Mouse (Mus musculus) hindbrain, embryonic 14.5 days (tissue): ENCODE measurements around the gene Tpbgl. TPM values are rescaled to one million over a fixed set of nuclear protein-coding genes. Genes with fewer than 3 reads are reported as not detected.

Source experiments
- ATAC-seq: fragments of 200-750 bp; cut with Nextera tagmentation; 2 replicates; pipeline ENCODE4 v1.8.0; 2017; ENCODE audit warnings: moderate number of reproducible peaks, mild to moderate bottlenecking, moderate TSS enrichment, moderate library complexity; ENCODE audit not compliant: low FRiP score
- DNase-seq: peaks from one replicate; pipeline ENCODE4 v3.0.0-alpha.2; 2015; ENCODE audit warnings: low spot score
- H3K27ac ChIP-seq: fragments of 300-500 bp; sonication (generic); 2 replicates; pipeline ENCODE4 v1.5.1; 2014; ENCODE audit warnings: mild to moderate bottlenecking, moderate library complexity
- H3K27me3 ChIP-seq: fragments of 300-500 bp; sonication (generic); 2 replicates; pipeline ENCODE4 v1.6.1; 2014; ENCODE audit warnings: mild to moderate bottlenecking, low read length, mixed read lengths; ENCODE audit not compliant: control insufficient read depth, insufficient read depth
- H3K36me3 ChIP-seq: fragments of 300-500 bp; sonication (generic); replicated peaks from 2 replicates; pipeline ENCODE4 v1.6.1; 2014; ENCODE audit not compliant: control insufficient read depth, insufficient read depth
- H3K4me1 ChIP-seq: fragments of 300-500 bp; sonication (generic); replicated peaks from 2 replicates; pipeline ENCODE4 v1.6.1; 2014; ENCODE audit warnings: antibody characterized with exemption, low read length, mixed read lengths; ENCODE audit not compliant: control insufficient read depth, insufficient read depth
- H3K4me2 ChIP-seq: fragments of 300-500 bp; sonication (generic); replicated peaks from 2 replicates; pipeline ENCODE4 v1.6.1; 2014; ENCODE audit warnings: mild to moderate bottlenecking, moderate library complexity
- H3K4me3 ChIP-seq: fragments of 300-500 bp; sonication (generic); replicated peaks from 2 replicates; pipeline ENCODE4 v1.5.1; 2014; ENCODE audit warnings: mild to moderate bottlenecking, low read length
- H3K9ac ChIP-seq: fragments of 300-500 bp; sonication (generic); 2 replicates; pipeline ENCODE4 v1.6.1; 2014
- H3K9me3 ChIP-seq: fragments of 300-500 bp; sonication (generic); 2 replicates; pipeline ENCODE4 v1.6.1; 2016; ENCODE audit warnings: low read length; ENCODE audit not compliant: control insufficient read depth
- WGBS: fragments of 180-500 bp; shearing (Covaris S2); extraction: QIAGEN DNeasy Blood & Tissue Kit; methylation state at CpG from one replicate; pipeline ENCODE4 v1.1.7; 2014; 5-methylcytosine and 5-hydroxymethylcytosine counted together
- polyA plus RNA-seq: library from polyadenylated mRNA; unstranded; fragments of >200 nt; fragmentation: Nextera tagmentation; extraction: Ambion mirVana; gene quantifications from 2 replicates; pipeline ENCODE4 v1.2.1, GENCODE M21; 2014

Gene Tpbgl
- polyA plus RNA-seq, 1 experiment from 2014 or later, result 1.7 TPM

DNA sequence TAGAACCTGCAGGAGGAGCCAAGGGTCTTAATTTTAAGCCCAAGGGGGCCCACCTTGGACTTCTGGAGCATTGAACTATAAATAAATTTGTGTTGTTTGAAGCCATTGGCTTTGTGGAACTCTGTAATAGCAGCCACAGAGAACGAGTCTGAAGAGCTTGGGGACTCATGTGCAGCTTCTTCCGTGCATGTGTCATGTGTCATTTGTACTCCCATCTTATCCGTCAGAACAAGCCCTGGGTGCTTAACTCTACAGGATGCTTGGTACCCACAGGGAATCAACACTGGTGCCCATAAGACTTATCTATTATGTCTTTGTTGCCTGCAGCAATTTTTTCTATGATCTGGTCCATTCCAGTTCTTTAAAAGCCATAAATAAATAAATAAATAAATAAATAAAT, 48.7 kb downstream of the Tpbgl start:
- H3K4me1 ChIP-seq, result peaks cover 16% of the 10 kb centered on the region
- H3K4me3 ChIP-seq, result no peak overlapping the region
- DNase-seq, result no peak
- no peaks in the 10 kb centered on the region for H3K9me3 ChIP-seq
- ATAC-seq, result no peak
- H3K36me3 ChIP-seq, result no peaks in the 10 kb centered on the region
- no peaks in the 10 kb centered on the region for H3K27me3 ChIP-seq
- H3K27ac ChIP-seq, result no peak overlapping the region
- no peak overlapping the region for H3K4me2 ChIP-seq
- no peak overlapping the region for H3K9ac ChIP-seq
- 63% methylated on average over 3 of the region's 3 CpGs for WGBS

Other genes with a start within 250 kb of the Tpbgl start
- gene Gdpd5, start 245.7 kb downstream of the Tpbgl start, polyA plus RNA-seq, result 37.7 and 46.2 TPM in 2 replicates
- 4.1 and 4.7 TPM in 2 replicates for gene Klhl35, start 161.1 kb downstream of the Tpbgl start, polyA plus RNA-seq
- gene Rps3, start 143.4 kb downstream of the Tpbgl start, polyA plus RNA-seq, result 445 and 515 TPM in 2 replicates
- 9.8 and 10.1 TPM in 2 replicates for gene Arrb1, start 91.6 kb downstream of the Tpbgl start, polyA plus RNA-seq
- 7.7 and 8.4 TPM in 2 replicates for gene Slco2b1, start 84.2 kb upstream of the Tpbgl start, polyA plus RNA-seq
- gene Olfr520, start 103.2 kb upstream of the Tpbgl start, polyA plus RNA-seq, result not detected in 2 replicates
- not detected in 2 replicates for gene Olfr521, start 136.4 kb upstream of the Tpbgl start, polyA plus RNA-seq
- 1.3 and 2.2 TPM in 2 replicates for gene Neu3, start 201.3 kb upstream of the Tpbgl start, polyA plus RNA-seq
- 1.1 and 1.3 TPM in 2 replicates for gene Xrra1, start 232.0 kb upstream of the Tpbgl start, polyA plus RNA-seq
- 268 and 276 TPM in 2 replicates for gene Spcs2, start 236.4 kb upstream of the Tpbgl start, polyA plus RNA-seq